Mouse (Mus musculus): ENCODE data around the gene Ppcdc.

Gene Ppcdc

GRCm38 (mm10) chr9:57390869-57391268 lies 49.1 kb downstream of the Ppcdc start:
- intact Hi-C loops (cut with DNase I) = no loop called here

GRCm38 (mm10) chr9:57389131-57389530 lies 50.8 kb downstream of the Ppcdc start:
- intact Hi-C loops (cut with DNase I) = no loop called here

GRCm38 (mm10) chr9:57386926-57387325 lies 53.0 kb downstream of the Ppcdc start:
- intact Hi-C loops (cut with DNase I) = no loop called here

- intact Hi-C loops (cut with DNase I) = no loop called here
These were observed 55.3 kb downstream of the Ppcdc start for GRCm38 (mm10) chr9:57384621-57385020.

GRCm38 (mm10) chr9:57360999-57361398 lies 78.9 kb downstream of the Ppcdc start:
- intact Hi-C loops (cut with DNase I) = no loop called here

- intact Hi-C loops (cut with DNase I) = loop anchor here (5.0 kb wide), 3 partner anchors 78 to 147 kb away; no protein-coding TSS in a partner anchor
These were observed 85.3 kb downstream of the Ppcdc start for GRCm38 (mm10) chr9:57354377-57355183.

- intact Hi-C loops (cut with DNase I) = loop anchor here (5.0 kb wide), 2 partner anchors 94 to 144 kb away; no protein-coding TSS in a partner anchor
These were observed 88.6 kb downstream of the Ppcdc start for GRCm38 (mm10) chr9:57351277-57351676.

- intact Hi-C loops (cut with DNase I) = no loop called here
These were observed 94.0 kb downstream of the Ppcdc start for GRCm38 (mm10) chr9:57345902-57346301.

- intact Hi-C loops (cut with DNase I) = no loop called here
These were observed 96.2 kb downstream of the Ppcdc start for GRCm38 (mm10) chr9:57343752-57344151.

- intact Hi-C loops (cut with DNase I) = no loop called here
These were observed 96.9 kb downstream of the Ppcdc start for GRCm38 (mm10) chr9:57342906-57343474.

GRCm38 (mm10) chr9:57342186-57342585 lies 97.7 kb downstream of the Ppcdc start:
- intact Hi-C loops (cut with DNase I) = no loop called here

- intact Hi-C loops (cut with DNase I) = no loop called here
These were observed 99.6 kb downstream of the Ppcdc start for GRCm38 (mm10) chr9:57340361-57340760.

- intact Hi-C loops (cut with DNase I) = no loop called here
These were observed 100.2 kb downstream of the Ppcdc start for GRCm38 (mm10) chr9:57339577-57340210.

GRCm38 (mm10) chr9:57338706-57339105 lies 101.2 kb downstream of the Ppcdc start:
- intact Hi-C loops (cut with DNase I) = no loop called here

Measured in adrenal gland (tissue).